Mouse (Mus musculus) ES-E14 (cell line): ENCODE measurements around the gene Tns1.

ENCODE experiments used
- HCFC1 ChIP-seq: IDR thresholded peaks from 2 replicates; pipeline ENCODE4 v1.6.1; 2012; ENCODE audit warnings: low read length, inconsistent platforms, borderline replicate concordance; ENCODE audit not compliant: insufficient read depth
- ZNF384 ChIP-seq: IDR thresholded peaks from 2 replicates; pipeline ENCODE4 v1.6.1; 2012; ENCODE audit warnings: low read depth, low read length, inconsistent platforms

DNA sequence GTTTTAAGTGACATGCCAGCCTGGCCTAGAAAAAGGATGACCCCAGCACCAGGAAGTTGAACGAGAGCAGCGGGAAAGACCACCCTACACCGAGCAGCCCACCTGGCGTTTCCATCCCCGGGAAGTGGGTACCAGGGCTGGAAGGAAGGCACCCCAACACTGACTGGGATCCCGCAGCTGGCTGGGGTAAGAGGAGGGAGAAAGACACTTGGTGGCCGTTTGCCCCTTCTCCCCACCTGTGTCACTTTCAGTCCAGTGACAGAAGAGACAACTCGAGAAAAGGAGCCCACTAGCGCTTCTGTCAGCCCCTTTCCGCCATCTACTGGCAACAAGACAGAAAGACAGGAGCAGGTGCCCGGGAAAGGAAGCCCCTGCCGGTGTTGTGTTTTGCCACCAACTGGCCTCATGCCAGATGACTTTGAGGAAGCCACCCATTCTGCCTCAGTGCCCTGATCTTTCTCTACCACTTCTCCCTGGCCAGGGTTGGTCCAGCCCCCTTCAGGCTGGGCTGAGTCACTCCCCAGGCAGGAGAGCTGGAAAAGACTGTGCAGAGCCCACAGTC is 823 bp upstream of the Tns1 start, which contains the start of gene Rufy4:
- no peak for TF ChIP-seq ZNF384
- TF ChIP-seq HCFC1: no peak
